Mouse (Mus musculus): ENCODE results near the gene Vmn1r73.

Vmn1r73 gene

GRCm38 (mm10) chr7:11729966-11730365 is at the start of gene Vmn1r73:
Gene Vmn1r73 (plus strand): TSS chr7:11730266.
- DNase-seq: no peak
